Mouse (Mus musculus) bone marrow, adult 2 months (tissue): Measurements from ENCODE around the gene Ngly1. TPM values are rescaled to one million over a fixed set of nuclear protein-coding genes. Genes with fewer than 3 reads are reported as not detected.

Experiments
- H3K27ac ChIP-seq: fragments of 200-500 bp; 2 replicates; pipeline ENCODE4 v1.5.1; 2012; ENCODE audit warnings: low read depth, mild to moderate bottlenecking, control low read depth, inconsistent platforms, low read length; ENCODE audit not compliant: control insufficient read depth, poor library complexity, insufficient read depth
- H3K4me1 ChIP-seq: fragments of 200-500 bp; 2 replicates; pipeline ENCODE4 v1.6.1; 2011; ENCODE audit warnings: low read length; ENCODE audit not compliant: control insufficient read depth, insufficient read depth
- H3K4me3 ChIP-seq: fragments of 200-500 bp; replicated peaks from 2 replicates; pipeline ENCODE3; 2011; ENCODE audit warnings: mild to moderate bottlenecking, low read depth, low read length, control low read depth; ENCODE audit not compliant: control insufficient read depth
- CTCF ChIP-seq: fragments of 200-500 bp; IDR thresholded peaks from 2 replicates; pipeline ENCODE4 v1.5.1; 2011; ENCODE audit warnings: low read length, control low read depth; ENCODE audit not compliant: control insufficient read depth, insufficient read depth
- POLR2A ChIP-seq: fragments of 200-500 bp; IDR thresholded peaks from 2 replicates; pipeline ENCODE4 v1.6.1; 2011; ENCODE audit warnings: low read depth, mild to moderate bottlenecking, control low read depth, low read length, borderline replicate concordance; ENCODE audit not compliant: control insufficient read depth
- WGBS: fragments of 180-500 bp; shearing (Covaris S2); methylation state at CpG from one replicate; pipeline ENCODE4 v1.1.7; 2018; 5-methylcytosine and 5-hydroxymethylcytosine counted together
- polyA plus RNA-seq: library from polyadenylated mRNA; stranded (reverse); fragments of >200 nt; gene quantifications from 2 replicates; pipeline ENCODE4 v1.2.4, GENCODE M21; 2011; ENCODE audit warnings: low replicate concordance; ENCODE audit not compliant: missing spikeins, insufficient read depth, insufficient read length

The Ngly1 gene
- polyA plus RNA-seq, 1 experiment = 12.7 TPM

GRCm38 (mm10) chr14:16233515-16233914 lies 15.6 kb upstream of the Ngly1 start:
- TF ChIP-seq CTCF (no peak), POLR2A (no peak)
- H3K4me3 ChIP-seq = no peak overlapping the region
- WGBS = 54% methylated on average over 1 of the region's 1 CpGs

GRCm38 (mm10) chr14:16236466-16236865 lies 12.6 kb upstream of the Ngly1 start:
- TF ChIP-seq CTCF (no peak), POLR2A (no peak)
- WGBS = 66% methylated on average over 3 of the region's 3 CpGs
- Histone ChIP-seq H3K4me1 (no peaks in the 10 kb centered on the region), H3K27ac (no peak overlapping the region), H3K4me3 (no peak overlapping the region)

More at GRCm38 (mm10) chr14:16233515-16233914, 15.6 kb upstream of the Ngly1 start:
- H3K4me1 ChIP-seq = no peaks in the 10 kb centered on the region
- no peak overlapping the region for H3K27ac ChIP-seq

GRCm38 (mm10) chr14:16242193-16242815 lies 6.8 kb upstream of the Ngly1 start:
- Histone ChIP-seq H3K4me3 (peak overlapping the region; percentile 90), H3K27ac (no peak overlapping the region), H3K4me1 (peaks cover 4% of the 10 kb centered on the region; the same call in 1 of the 2 replicates)
- WGBS = 89% methylated on average over 10 of the region's 10 CpGs
- no peak for TF ChIP-seq POLR2A
- TF ChIP-seq CTCF = no peak

- TF ChIP-seq CTCF (no peak; the same call in 1 of the 2 replicates), POLR2A (peak; percentile 91; the same call in 1 of the 2 replicates)
- 2% methylated on average over 34 of the region's 34 CpGs for WGBS
- Histone ChIP-seq H3K4me3 (peak overlapping the region; percentile 90), H3K27ac (peak overlapping the region; percentile 94), H3K4me1 (peaks cover 5% of the 10 kb centered on the region; the same call in 1 of the 2 replicates)
Measured at GRCm38 (mm10) chr14:16242947-16243602, 6.0 kb upstream of the Ngly1 start.

DNA sequence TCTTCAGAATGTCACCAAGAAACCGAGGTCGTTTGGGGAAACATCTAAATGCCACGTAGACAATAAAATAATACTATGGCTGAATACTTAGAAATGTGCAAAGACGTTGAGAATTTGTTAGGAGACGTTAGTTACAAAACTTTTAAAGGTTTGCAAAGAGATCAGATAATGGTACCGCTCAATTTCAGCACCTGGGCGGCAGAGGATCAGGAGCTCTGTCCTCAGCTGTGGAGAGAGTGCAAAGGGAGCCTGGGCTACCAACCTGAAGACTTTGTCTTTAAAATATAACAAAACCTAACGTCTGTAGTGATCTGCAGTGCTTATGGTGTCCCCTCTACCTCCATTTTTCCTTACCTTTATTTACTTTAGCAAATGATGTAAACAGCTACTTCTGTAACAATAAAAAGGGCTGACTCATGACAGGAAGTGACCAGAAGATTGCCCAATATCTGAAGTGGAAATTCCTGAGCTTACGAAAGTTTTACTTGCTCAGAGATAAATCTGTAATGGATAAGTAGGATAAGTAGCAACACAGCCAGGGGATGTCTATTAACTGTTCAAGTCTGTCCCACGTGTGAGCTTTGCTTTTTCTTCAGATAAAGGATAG lies 5.4 kb upstream of the Ngly1 start:
- WGBS = 3% methylated on average over 10 of the region's 10 CpGs
- peak overlapping the region; percentile 94 for H3K27ac ChIP-seq
- TF ChIP-seq CTCF (no peak), POLR2A (no peak)
- H3K4me1 ChIP-seq = peaks cover 5% of the 10 kb centered on the region; the same call in 1 of the 2 replicates
- peak overlapping the region; percentile 90 for H3K4me3 ChIP-seq

- WGBS = 26% methylated on average over 2 of the region's 2 CpGs
- Histone ChIP-seq H3K4me3 (no peak overlapping the region), H3K27ac (no peak overlapping the region; the same call in 1 of the 2 replicates), H3K4me1 (peaks cover 5% of the 10 kb centered on the region; the same call in 1 of the 2 replicates)
- TF ChIP-seq CTCF (no peak), POLR2A (no peak)
Measured at GRCm38 (mm10) chr14:16244370-16244769, 4.7 kb upstream of the Ngly1 start.

DNA sequence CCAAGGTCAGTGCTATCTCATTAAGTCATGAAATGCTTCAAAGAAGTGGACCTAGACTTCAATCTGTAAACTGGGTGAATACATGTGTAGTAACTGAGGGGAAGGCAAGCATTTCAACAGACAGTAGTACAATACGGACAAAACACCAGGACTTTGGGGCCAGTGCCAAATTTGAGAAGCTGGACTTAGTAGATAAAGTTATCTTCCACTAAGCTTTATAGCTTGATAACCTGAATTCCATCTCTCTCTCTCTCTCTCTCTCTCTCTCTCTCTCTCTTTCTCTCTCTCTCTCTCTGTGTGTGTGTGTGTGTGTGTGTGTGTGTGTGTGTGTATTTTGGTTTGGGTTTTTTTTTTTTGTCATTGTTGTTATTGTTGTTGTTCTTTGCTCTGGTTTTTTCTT lies 4.0 kb upstream of the Ngly1 start:
- WGBS = 24% methylated on average over 1 of the region's 1 CpGs
- Histone ChIP-seq H3K4me1 (peaks cover 5% of the 10 kb centered on the region; the same call in 1 of the 2 replicates), H3K4me3 (no peak overlapping the region), H3K27ac (no peak overlapping the region)
- TF ChIP-seq POLR2A (no peak), CTCF (no peak)

DNA sequence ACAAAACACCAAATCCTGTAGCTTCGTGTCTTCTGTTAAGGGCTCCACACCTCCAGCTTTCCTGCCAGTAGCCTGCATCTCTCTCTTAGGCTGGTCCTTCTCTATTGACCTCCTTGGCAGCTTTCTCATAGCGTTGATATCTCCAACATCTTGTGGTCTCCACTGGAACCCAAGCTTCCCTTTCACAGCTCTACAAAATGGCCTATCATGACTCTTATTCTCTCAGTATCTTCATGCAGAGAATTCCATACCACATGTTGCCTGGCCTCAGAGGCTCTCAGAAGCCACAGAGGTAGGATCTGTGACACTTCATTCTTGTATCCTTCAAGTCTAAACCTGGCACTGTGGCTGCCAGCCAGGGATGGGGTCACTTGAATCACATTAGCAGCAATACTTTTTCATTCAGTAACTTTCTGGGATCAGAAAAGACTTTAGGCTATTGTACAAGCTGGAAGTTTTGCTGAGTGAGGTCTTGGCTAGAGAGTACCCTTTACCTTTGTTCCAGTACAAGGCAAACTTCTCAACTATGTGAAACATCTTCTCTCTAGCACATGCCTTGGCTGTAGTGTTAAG lies 2.7 kb upstream of the Ngly1 start:
- no peak for TF ChIP-seq POLR2A
- TF ChIP-seq CTCF = no peak
- H3K4me1 ChIP-seq = peaks cover 5% of the 10 kb centered on the region; the same call in 1 of the 2 replicates
- WGBS = 60% methylated on average over 2 of the region's 2 CpGs
- no peak overlapping the region for H3K4me3 ChIP-seq
- no peak overlapping the region for H3K27ac ChIP-seq
